Mouse (Mus musculus) thymus, postnatal 0 days (tissue): ENCODE data around the gene 4930447C04Rik. TPM values are rescaled to one million over a fixed set of nuclear protein-coding genes. Genes with fewer than 3 reads are reported as not detected.
A peak's percentile ranks its signal among the peaks of the same experiment; 100 is the strongest.

Source experiments
- DNase-seq: peaks from one replicate; pipeline ENCODE4 v3.0.0-alpha.2; 2015; ENCODE audit warnings: low spot score
- polyA plus RNA-seq: library from polyadenylated mRNA; unstranded; fragments of >200 nt; fragmentation: Nextera tagmentation; extraction: Ambion mirVana; gene quantifications from 2 replicates; pipeline ENCODE4 v1.2.1, GENCODE M21; 2015

The 4930447C04Rik gene
- polyA plus RNA-seq, 1 experiment from 2014 or later, result 0.94 TPM

DNA sequence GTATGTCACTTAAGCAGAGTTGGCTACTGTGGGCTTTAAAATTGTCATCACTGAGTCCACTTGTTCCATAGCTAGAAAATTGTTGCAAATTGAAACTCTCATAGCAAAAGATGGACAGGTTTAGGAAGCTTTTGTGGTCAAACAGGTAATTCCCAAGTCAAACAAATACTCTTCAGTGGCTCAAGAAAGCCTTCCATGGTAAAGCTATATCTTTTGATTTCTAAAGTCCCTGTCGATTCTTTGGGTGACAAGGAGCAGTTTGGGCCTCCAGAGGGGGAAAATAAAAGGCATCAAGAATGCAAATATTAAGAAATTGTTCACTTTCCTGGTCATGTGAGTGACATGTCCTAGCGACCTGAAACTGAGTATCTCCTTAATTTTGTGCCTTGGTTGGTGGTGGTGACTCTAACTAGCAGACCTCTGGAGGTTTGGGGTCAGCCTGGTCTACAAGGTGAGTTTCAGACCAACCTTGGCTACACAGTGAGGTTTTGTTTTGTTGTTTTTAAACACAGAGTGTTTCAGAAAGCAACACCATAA, 3.1 kb upstream of the 4930447C04Rik start:
- DNase-seq, result no peak

DNA sequence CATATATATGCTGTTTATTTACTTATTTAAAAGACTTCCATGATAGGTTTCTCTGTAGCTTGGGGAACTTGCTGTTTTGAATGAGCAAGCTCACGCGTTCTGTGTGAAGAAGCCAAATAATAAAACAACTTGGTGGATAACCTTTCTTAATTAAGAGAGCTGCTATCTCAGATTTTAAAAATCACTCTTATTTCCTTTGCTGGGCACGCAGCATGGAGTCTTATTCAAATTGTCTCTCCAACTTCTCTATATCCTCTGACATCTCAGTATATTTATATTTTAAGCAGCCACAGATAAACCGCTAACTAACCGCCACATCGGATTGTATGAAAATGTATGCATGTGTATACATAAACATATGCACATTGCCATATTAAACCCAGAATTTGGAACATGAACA, 1.6 kb upstream of the 4930447C04Rik start:
- no peak for DNase-seq

DNA sequence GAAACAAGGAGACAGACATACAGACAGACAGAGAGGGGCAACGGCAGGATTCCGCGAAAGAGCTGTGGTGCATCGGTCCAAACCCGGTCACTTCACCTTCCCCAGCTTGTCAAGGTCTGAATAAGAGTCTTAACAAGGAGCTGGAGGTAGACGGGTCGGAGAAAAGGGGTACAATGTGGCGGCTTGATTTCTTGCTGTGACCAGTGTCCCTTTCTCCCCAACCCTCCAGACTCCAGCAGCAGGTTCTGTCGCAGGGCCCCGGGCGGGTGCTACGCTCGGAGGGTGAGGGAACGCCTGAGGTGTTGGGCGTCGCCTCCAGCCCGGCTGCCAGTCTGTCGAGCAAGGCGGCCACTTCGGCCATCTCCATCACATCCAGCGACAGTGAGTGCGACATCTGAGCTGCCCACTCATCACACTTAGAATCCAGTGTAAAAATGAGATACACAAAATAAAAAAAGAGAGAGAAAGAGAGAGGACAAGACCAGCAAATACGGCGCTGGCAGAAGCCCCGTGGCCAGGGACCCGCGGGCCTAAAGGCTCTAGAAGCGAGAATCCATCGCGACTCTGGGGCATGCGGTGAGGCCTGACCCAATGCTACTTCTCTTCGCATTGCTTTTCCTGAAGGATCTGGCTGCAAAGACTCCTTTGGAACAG, 951 bp upstream of the 4930447C04Rik start:
- DNase-seq, result no peak

DNA sequence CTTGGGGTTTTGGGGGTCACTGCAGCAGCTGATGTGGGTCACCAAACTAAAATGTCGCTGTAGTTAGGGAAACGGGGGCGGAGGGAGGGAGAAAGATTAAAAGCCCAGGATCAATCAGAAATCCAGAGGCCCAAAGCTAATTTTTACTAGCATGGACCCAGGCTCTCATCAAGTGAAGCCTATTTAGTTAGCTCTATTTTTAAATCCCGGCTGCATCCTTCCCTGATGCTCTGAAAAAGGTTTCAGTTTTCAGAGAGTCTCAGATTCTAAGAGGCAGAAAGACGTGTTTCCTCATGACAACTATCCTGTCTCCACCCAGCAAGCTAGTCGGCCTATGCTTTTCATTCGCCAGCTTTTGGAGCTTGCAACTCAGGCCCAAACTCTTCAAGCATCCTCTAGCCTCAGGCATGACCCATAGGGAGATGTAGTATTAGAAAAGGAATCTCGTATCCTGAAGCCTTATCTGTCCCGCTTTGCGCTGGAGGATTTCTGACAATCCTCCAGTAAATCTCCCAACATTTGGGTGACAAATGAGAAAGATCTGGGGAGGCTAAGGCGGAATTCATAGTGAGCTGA, 336 bp upstream of the 4930447C04Rik start:
- DNase-seq, result no peak

DNA sequence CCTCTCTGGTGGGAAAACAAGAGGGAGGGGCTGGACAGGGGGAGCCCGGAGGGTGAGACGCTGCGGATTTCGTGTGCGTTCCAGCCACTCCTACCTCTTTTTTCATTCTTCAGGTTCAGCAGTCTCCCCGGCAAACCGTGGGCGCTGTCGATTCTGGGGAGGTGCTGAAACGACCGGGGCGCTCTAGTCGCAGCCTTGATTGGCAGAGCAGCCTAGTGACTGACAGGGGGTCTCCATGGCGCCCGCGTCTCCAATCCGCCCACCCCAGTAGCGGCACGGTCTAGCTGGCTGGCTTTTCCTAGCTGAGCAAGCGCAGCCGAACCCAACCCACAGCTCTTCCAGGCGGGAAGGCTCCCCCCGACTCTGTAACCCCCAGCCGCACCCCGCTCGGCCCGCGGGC, 958 bp downstream of the 4930447C04Rik start, which contains the start of gene Six6:
TSS of gene Six6 (plus strand) at position 277 of the 400 bp plus-strand sequence.
- peak; percentile 28 for DNase-seq

DNA sequence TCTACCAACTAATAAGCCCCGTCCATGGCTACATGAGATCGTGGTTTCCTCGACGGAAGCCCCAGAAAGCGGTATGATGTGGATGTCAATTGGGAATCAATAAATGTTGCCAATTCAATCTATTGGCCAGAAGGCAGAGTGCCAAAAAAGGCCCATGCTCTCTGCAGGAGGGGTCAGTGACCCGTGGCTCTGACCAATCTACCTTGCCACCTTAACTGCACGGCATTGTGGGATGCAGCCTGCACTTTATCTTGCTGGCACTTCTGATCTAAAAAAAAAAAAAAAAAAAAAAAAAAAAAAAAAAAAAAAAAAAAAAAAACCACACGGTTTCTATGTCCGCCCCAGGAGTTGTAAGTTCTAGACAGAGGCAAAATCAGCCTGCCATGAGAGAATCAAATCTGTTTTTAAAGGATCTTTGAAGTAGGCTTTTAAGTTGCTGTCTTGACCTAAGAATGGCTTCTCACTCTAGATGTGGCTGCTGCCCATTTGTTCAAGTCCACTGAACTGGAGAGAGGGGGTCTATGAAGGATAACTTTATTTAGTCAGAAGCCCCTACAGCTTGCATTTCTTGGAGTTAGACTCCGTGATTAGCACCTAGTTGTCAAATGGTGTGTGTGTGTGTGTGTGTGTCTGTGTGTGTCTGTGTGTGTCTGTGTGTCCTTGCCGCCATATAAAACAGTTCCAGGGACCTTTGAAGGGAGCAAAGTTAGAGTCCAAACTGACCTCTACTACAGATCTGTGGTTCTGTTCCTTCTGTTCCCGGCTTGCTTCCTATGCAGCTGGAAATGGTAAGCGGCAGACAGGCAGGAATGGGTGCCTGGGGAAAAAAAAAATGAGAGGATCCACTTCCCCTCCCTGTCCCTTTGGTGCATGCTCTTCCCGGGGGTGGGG, 1.7 kb downstream of the 4930447C04Rik start:
- DNase-seq, result no peak

DNA sequence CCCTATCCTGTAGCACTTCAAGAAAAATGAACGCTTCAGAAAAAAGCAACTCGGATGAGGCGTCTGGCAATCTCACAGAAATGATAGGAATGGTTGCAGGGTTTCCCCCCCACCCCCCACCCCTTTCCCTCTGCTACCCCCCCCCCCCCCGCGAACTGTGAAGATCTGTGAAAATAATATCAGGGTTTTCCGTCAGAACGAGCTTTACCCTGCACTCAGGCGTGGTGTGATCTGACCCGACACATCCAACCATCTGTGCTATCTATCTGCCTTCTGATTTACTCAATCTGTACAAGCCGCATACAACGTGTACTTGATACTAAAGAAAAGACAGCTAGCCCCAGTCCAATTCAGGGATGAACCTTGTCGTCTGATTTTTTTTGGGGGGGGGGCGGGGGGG, 2.4 kb downstream of the 4930447C04Rik start:
- DNase-seq, result no peak

DNA sequence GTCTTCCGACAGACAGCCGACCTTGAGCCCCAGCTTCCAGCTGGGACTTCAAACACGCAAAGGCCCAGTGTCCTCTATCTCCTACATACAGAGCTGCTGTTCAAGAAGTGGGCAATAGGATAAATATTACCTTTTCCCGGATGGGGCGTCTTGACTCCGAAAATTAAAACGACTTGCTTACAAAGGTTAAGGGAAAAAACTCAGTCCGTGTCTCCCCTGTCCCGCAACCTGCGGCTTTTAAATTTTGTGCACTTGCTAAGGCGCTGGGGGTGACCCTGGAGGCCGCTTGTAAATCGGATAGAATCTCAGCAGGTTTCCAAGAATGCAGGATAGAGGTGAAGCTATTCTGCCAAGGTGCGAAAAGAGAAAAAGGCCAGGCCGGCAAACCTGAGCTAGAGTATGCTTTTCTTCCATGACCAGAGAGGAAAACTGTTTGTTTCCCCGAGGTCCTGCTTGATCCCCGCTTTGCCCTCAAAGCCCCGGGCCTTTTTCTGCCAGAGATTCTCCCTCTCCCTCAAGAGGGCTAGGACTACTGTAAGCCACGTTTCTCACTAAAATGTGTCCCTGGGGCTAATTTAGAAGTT, 2.9 kb downstream of the 4930447C04Rik start:
- no peak for DNase-seq

DNA sequence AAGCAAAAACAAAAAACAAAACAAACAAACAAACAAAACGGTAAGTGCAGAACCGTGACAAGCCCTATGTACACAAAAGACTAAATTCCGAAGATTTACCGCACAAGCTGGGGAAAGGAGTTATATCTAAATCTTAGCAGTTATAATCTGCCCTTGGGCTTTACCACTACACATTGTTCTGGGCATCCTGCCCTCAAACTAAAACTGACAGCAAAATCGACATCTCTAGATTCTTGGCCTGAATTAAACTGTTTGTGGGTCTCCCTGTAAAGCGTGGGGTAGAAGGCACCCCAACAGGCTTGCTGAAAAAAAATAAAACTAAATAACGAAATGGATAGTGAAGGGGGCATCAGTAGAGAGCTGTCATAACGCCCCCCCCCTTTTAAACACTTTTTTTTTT, 3.8 kb downstream of the 4930447C04Rik start:
- no peak for DNase-seq

DNA sequence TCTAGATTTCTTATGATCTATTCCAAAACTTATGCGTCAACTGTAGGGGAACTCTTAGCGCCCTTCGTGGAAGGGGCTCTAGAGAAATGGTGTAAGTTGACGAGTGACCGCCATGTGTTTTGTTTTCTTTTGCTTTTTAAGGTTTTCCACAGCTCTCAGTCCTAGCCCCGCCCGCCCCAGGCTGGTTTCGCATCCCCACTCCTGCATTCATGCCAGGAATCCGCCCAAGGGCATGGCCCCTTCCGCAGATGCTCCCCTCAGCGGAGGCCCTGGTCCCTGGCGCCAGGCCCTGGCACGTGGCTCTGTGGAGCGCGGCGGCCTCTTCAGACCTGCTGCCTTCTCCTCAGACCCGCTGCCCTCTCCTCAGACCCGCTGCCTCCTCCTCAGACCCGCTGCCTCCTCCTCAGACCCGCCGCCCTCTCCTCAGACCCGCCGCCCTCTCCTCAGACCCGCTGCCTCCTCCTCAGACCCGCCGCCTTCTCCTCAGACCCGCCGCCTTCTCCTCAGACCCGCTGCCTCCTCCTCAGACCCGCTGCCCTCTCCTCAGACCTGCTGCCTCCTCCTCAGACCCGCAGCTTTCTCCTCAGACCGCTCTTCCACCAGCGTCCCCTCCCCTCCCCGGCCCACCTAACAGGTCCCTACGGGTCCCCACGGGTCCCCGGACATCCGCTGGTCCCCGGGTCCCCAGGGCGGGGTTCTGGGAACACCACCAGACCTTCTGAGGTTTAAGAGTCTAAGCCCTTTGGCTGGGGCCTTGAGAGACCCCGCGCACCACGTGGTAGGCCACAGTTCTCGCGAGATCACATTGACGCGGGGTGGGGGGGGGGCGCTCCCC, 23.2 kb downstream of the 4930447C04Rik start:
- DNase-seq, result no peak

DNA sequence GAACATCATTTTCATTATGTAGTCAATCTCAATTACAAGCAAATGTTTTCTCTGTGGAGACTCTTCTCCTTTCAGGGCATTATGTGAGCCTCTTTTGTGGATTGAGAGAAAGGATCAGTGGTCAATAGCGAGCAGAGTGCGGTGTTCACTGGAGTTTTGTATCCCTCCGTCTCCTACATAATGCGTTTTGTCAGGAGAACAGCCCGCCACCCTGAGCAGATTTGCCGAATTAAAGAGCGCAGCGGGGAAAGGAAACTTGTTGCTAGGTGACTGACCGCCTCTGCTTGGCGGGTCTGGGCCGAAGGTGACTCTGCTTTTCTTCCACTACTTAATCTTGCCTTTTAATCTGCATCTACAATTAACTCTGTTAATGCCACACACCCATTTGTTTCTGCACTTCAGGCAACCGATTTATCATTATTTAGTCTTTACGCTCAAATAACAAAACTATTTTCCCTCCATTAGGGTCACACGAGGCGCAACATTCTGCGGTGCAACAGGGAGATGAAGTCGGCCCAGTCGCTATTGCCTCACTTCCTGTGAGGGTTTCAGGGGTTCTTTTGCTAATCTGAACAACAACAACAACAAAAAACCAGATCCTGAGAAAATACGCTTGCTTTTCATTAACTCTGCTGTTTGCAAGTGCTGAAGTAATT, 86.1 kb downstream of the 4930447C04Rik start:
- DNase-seq, result no peak

DNA sequence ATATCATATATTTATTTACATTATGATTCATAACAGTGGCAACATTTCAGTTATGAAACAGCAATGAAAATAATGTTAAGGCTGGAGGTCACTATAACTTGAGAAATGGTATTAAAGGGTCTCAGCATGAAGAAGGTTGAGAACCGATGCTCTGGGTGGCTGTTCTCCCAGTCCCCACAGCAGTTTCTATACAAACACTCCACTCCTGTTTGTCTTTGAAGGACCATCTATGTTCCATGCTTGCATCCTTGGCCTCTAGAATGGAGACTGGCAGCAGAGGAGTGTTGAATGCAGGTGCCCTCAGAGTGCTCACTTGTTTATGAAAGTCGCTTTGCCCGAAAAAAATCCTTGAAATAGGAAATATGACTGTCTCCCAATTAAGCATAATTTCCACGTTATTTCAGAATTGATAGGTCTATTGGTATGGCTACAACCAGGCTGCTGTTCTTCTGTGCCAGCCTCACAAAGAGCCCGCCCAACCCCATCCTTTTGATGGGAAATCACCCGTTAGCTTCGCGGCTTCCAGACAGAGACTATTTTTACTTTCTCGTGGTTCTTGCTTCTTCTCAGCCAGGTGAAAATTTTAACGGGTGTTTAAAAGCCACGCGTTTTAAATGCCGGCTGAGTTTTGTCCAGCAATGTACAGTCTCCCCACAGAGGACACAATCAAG, 87.0 kb downstream of the 4930447C04Rik start:
- no peak for DNase-seq

DNA sequence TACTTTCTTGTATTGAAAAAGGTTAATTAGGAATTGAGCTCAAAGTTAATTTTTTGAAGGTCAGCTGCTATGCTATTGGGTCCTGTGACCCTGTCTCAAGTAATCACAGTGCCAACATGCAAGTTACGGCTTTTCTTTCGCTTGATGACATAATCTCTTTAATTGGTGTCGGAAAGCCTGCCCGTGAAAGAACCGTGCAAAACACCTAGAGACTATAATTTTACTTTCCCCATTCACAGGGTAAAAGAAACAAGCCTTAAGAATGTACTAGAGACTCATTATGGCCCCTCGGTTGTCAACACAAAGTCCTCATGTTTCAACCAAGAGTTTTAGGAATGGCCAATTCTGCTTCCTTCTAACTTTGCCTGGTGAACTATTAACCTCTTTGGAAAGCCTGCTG, 88.3 kb downstream of the 4930447C04Rik start:
- no peak for DNase-seq

DNA sequence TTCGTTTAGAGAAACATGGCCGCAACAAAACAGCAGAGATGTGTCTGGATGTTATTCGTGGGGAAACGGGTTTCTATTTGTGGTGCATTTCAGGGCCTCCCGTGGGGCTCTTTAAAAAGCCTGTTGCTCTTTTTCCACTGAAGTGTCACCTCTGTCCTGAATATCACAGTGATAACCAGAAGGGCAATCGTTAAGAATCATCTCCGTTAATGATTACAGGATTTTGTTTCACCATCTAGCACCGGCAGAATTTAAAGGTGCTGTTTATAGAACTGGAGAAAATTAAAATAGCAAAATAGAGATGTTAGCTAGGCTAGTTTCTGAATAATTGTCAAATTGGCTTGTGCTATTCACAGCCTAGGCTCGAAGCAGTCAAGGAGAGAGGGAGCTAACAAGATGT, 90.4 kb downstream of the 4930447C04Rik start:
- no peak for DNase-seq

DNA sequence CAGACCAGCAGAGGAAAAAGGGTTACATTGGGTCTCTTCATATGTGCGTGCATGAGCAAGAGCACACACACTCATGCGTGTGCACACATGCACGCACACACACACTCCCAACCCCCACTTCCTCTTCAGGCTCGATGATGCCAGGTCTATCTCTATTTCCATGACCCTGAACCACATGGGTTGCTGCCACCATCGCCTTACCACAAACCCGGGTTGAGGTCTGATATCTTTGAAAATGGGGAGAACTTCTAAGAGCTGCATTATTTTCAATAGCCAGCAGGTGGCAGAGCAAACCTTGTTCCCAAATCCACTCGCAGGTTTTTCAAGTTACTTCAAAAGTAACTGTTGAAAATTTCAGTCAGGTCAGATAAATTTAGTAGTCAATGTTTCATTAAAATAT, 92.8 kb downstream of the 4930447C04Rik start:
- peak; percentile 67 for DNase-seq

DNA sequence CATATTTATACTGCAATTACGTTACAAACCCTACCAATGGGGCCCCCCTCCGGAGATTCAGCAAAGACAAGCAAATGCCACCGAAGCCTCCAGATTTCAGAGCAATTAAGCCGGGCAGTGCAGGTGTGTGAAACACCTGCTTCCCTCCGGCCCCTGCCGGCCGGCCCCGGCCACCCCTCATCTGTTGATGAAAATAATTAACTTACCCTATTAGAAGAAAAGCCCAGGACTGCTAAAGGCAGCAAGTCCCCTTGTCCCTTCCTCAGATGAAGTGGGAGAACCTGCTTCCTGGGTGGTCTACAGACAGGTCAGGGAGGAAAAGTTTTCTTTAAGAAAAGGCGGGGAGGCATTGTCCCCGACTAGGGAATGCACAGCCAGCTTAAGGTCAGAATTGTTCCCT, 94.6 kb downstream of the 4930447C04Rik start:
- no peak for DNase-seq

DNA sequence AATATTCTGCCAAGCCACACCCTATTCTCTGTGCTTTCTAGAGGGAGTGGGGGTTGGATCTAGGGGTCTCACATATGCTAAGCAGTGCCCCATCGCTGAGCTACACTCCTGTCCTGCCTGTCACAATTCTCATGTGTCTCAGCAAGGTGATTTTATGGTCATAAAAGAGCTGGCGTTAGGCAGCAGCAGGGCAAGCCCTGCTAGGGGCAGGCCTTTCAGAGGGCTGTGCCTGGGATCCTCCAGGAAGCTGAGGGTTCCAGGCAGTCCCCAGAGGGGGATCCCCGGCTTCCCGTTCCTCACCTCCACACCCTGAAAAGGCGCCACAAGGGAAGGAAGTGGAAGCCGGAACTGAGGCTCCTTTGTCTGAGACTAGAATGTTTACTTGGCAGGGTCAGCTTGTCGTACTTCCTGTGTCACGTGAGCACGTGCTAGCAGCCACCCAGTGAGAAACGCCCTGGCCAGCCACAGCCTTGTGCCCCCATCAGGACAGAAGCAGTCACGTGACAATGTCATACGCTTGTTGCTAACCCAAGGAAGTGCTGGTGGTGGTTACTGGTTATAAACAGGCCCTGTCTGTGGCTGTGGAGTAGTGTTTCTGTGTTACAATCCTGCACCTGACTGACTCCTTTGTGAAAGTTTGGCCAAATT, 96.5 kb downstream of the 4930447C04Rik start:
- DNase-seq, result peak; percentile 91

DNA sequence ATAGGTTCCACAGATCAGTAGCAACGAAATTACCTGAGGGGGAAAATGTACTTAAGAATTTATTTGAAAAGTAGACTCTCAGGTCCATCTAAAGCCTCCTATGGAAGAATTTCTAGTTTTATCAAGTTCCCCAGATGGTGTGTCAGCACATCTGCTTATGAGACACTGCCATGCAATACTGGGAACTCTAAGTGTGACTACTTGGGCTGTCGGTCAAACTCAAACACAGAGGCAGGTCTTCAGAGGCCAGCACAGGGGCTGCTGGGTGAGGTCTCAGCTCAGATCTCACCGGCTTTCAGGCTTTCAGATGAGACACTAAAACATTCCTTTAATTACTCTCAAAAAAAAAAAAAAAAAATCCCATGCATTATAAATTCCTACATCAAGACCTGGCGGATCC, 97.0 kb downstream of the 4930447C04Rik start:
- DNase-seq, result no peak

DNA sequence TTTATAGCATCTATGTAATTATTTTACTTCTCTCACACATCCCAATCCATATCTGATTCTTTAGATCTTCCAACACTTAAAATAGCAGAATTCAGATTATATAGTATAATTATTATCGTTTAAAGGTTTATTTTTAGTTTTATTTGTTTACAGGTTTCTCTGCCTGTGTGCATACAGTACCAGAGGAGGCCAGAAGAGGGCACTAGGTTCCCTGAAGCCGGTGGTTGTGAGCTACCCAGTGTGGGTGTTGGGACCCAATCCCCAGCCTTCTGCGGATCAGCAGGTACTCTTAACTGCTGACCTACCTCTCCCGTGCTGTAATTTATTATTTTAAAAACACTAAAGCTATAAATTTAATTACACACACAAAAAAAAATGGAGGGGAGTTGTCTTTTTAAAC, 97.4 kb downstream of the 4930447C04Rik start:
- no peak for DNase-seq
